Mouse (Mus musculus) ES-E14 (cell line): ENCODE results near the gene Rpe. TPM values are rescaled to one million over a fixed set of nuclear protein-coding genes. Genes with fewer than 3 reads are reported as not detected.

Source experiments
- DNase-seq: peaks from one replicate; pipeline ENCODE4 v3.0.0-alpha.2; 2013; ENCODE audit warnings: low read depth, low spot score
- H3K27ac ChIP-seq: 2 replicates; pipeline ENCODE4 v1.5.1; 2012; ENCODE audit warnings: low read depth, mild to moderate bottlenecking, low read length, moderate library complexity, mixed read lengths; ENCODE audit not compliant: poor library complexity, insufficient read depth, severe bottlenecking
- H3K36me3 ChIP-seq: 2 replicates; pipeline ENCODE4 v1.6.1; 2012; ENCODE audit warnings: mild to moderate bottlenecking, low read length, moderate library complexity, mixed read lengths; ENCODE audit not compliant: control insufficient read depth, poor library complexity, insufficient read depth, severe bottlenecking
- H3K4me1 ChIP-seq, 2 experiments: fragments of 150-350 bp in 1 of 2; sonication (generic) in 1 of 2; 2 replicates each; pipeline ENCODE4 v1.6.1; 2012; ENCODE audit warnings: low read length in 2 of 2, mild to moderate bottlenecking in 1 of 2, mixed read lengths in 1 of 2; ENCODE audit not compliant: control insufficient read depth in 2 of 2, insufficient read depth in 2 of 2, poor library complexity in 1 of 2
- H3K4me3 ChIP-seq, 2 experiments: fragments of 150-350 bp in 1 of 2; sonication (generic) in 1 of 2; 2 replicates each; pipeline ENCODE4 v1.5.1; 2012; ENCODE audit warnings: low read length in 2 of 2, low read depth in 1 of 2, mild to moderate bottlenecking in 1 of 2, mixed read lengths in 1 of 2; ENCODE audit not compliant: insufficient read depth in 1 of 2, poor library complexity in 1 of 2, severe bottlenecking in 1 of 2
- H3K9ac ChIP-seq: 2 replicates; pipeline ENCODE4 v1.6.1; 2012; ENCODE audit warnings: low read depth, mild to moderate bottlenecking, low read length, mixed read lengths; ENCODE audit not compliant: poor library complexity, insufficient read depth, severe bottlenecking
- H3K9me3 ChIP-seq: fragments of 150-350 bp; sonication (generic); 2 replicates; pipeline ENCODE4 v1.6.1; 2012; ENCODE audit warnings: low read depth, mild to moderate bottlenecking, low read length; ENCODE audit not compliant: control insufficient read depth, insufficient read depth
- CHD2 ChIP-seq: IDR thresholded peaks from 2 replicates; pipeline ENCODE4 v1.6.1; 2014; ENCODE audit warnings: mild to moderate bottlenecking, low read depth, low read length, inconsistent platforms
- HCFC1 ChIP-seq: IDR thresholded peaks from 2 replicates; pipeline ENCODE4 v1.6.1; 2012; ENCODE audit warnings: low read length, inconsistent platforms, borderline replicate concordance; ENCODE audit not compliant: insufficient read depth
- MAFK ChIP-seq: IDR thresholded peaks from 2 replicates; pipeline ENCODE4 v1.6.1; 2014; ENCODE audit warnings: mild to moderate bottlenecking, low read depth, low read length, inconsistent platforms; ENCODE audit not compliant: insufficient read depth
- ZC3H11A ChIP-seq: IDR thresholded peaks from 2 replicates; pipeline ENCODE4 v1.6.1; 2012; ENCODE audit warnings: low read depth, mild to moderate bottlenecking, inconsistent platforms, low read length, borderline replicate concordance
- ZNF384 ChIP-seq: IDR thresholded peaks from 2 replicates; pipeline ENCODE4 v1.6.1; 2012; ENCODE audit warnings: low read depth, low read length, inconsistent platforms
- in situ Hi-C, 2 experiments: fragments of 600-800 bp; cut with MboI; formaldehyde crosslinking; loops; one replicate each; pipeline ENCODE4 v1.15.1; 2025; ENCODE audit warnings: low sequenced_read_pairs in 2 of 2, inconsistent platforms in 1 of 2; ENCODE audit not compliant: unreplicated experiment in 2 of 2
- total RNA-seq: library from RNA; depleted of rRNA; stranded (reverse); fragments of 300-350 nt; gene quantifications from 2 replicates; pipeline ENCODE4 v1.2.3, GENCODE M21; 2012; rRNA removed

The Rpe gene
- total RNA-seq, 1 experiment, result 67.9 TPM

DNA sequence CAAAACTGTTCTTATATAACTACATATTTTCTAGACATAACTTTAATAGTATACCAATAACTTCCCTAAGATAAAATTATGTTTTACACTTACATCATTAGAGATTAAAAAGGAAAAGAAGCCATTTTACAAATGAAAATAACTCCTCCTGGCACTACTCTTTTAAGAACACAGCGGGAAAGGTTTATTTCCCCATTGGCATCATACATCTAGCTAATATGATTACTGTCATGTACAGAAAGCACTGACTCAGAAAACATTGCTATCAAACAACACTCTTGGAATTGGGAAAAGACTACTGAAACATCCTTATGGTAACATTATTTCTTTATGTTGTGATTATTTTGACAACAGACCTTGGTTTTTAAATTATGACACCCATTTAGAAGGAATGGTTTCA, 68.1 kb downstream of the Rpe start:
- in situ Hi-C loops, result no loop called here
- no peaks in the 10 kb centered on the region for H3K9me3 ChIP-seq
- H3K9ac ChIP-seq, result no peak overlapping the region
- no peak for DNase-seq
- no peaks in the 10 kb centered on the region; the same call in 1 of the 2 replicates for H3K36me3 ChIP-seq
- no peaks in the 10 kb centered on the region for H3K4me1 ChIP-seq
- no peak for TF ChIP-seq HCFC1
- no peak for TF ChIP-seq MAFK
- no peak for TF ChIP-seq ZNF384
- TF ChIP-seq ZC3H11A, result no peak
- TF ChIP-seq CHD2, result no peak
- no peak overlapping the region for H3K4me3 ChIP-seq
- H3K27ac ChIP-seq, result no peak overlapping the region

Other genes starting within 250 kb of the Rpe start
- gene Unc80, start 232.5 kb upstream of the Rpe start, total RNA-seq, result 0.22 and 0.26 TPM in 2 replicates
- gene Kansl1l, start 116.7 kb downstream of the Rpe start, total RNA-seq, result 3.3 and 4.7 TPM in 2 replicates
- 4.2 and 4.9 TPM in 2 replicates for gene Acadl, start 162.4 kb downstream of the Rpe start, total RNA-seq
- gene Myl1, start 244.6 kb downstream of the Rpe start, total RNA-seq, result not detected in 2 replicates